Mouse (Mus musculus): Measurements from ENCODE around the gene Asb15.

- TF ChIP-seq EP300 (IDR thresholded peaks at IDR 0.05; ENCODE audit: insufficient read depth, low read depth, low read length), result no peak
- TF ChIP-seq CTCF (IDR thresholded peaks at IDR 0.05), result no peak
- no peak for TF ChIP-seq POLR2A (IDR thresholded peaks at IDR 0.05; ENCODE audit: insufficient read depth, low read depth, low read length)
These were observed 23.8 kb upstream of the Asb15 start for GRCm38 (mm10) chr6:24504141-24504540.
